ENCODE assay signal across 8 mouse cellular contexts in genomic region chr1:131096132-131096695, GRCm38 (mm10). TPM values are rescaled to one million over a fixed set of nuclear protein-coding genes. Genes with fewer than 3 reads are reported as not detected.
DNase-seq lines count a peak whose midpoint lies in the region; ATAC-seq and TF ChIP-seq lines count a peak whose summit lies in the region.

No protein-coding gene starts in this region.

- peak overlapping the region; percentile 63 for H3K4me2 ChIP-seq in heart, embryonic 15.5 days
- H3K4me2 ChIP-seq in hindbrain, embryonic 14.5 days (replicated peaks): peak overlapping the region; percentile 76

- in situ Hi-C loops in ES-E14 (cut with MboI; ENCODE audit: low sequenced_read_pairs in 2 of 2, unreplicated experiment in 2 of 2): no loop called here

- no peaks in the 10 kb centered on the region for H3K36me3 ChIP-seq in heart, embryonic 15.5 days
- no peaks in the 10 kb centered on the region for H3K36me3 ChIP-seq in ES-E14 (ENCODE audit: control insufficient read depth, insufficient read depth, low read length, poor library complexity, severe bottlenecking)
- no peaks in the 10 kb centered on the region for H3K36me3 ChIP-seq in hindbrain, embryonic 14.5 days (replicated peaks; ENCODE audit: control insufficient read depth, insufficient read depth)
- H3K36me3 ChIP-seq in midbrain, embryonic 10.5 days: peaks cover 8% of the 10 kb centered on the region

- peak overlapping the region; percentile 95 for H3K9ac ChIP-seq in heart, embryonic 15.5 days
- peak overlapping the region; percentile 70 for H3K9ac ChIP-seq in ES-E14 (ENCODE audit: insufficient read depth, low read depth, low read length, poor library complexity, severe bottlenecking)
- peak overlapping the region; percentile 86 for H3K9ac ChIP-seq in hindbrain, embryonic 14.5 days

- no peak for DNase-seq in heart, adult 8-10 months (ENCODE audit: low spot score)
- no peak for DNase-seq in ES-E14 (ENCODE audit: low read depth, low spot score)
- no peak for DNase-seq in hindbrain, embryonic 14.5 days (ENCODE audit: low spot score)
- DNase-seq in midbrain, embryonic 10.5 days (ENCODE audit: low spot score): no peak
- no peak for DNase-seq in layer of hippocampus, adult 9-10 months (ENCODE audit: low spot score)
- no peak for DNase-seq in cerebellum, adult 8-10 months

- H3K4me1 ChIP-seq in heart, embryonic 15.5 days (replicated peaks): peaks cover 51% of the 10 kb centered on the region
- peaks cover 0 to 2% of the 10 kb centered on the region in 2 experiments; a peak in 1 of 4 replicates for H3K4me1 ChIP-seq in ES-E14 (ENCODE audit: control insufficient read depth in 2 of 2, insufficient read depth in 2 of 2, low read length in 2 of 2, poor library complexity in 1 of 2)
- peaks cover 32% of the 10 kb centered on the region for H3K4me1 ChIP-seq in hindbrain, embryonic 14.5 days (replicated peaks; ENCODE audit: control insufficient read depth, insufficient read depth, low read length)
- H3K4me1 ChIP-seq in midbrain, embryonic 10.5 days: peaks cover 66% of the 10 kb centered on the region

- H3K27me3 ChIP-seq in heart, embryonic 15.5 days: no peaks in the 10 kb centered on the region
- no peaks in the 10 kb centered on the region for H3K27me3 ChIP-seq in hindbrain, embryonic 14.5 days (ENCODE audit: control insufficient read depth, insufficient read depth, low read length)
- peaks cover 24% of the 10 kb centered on the region for H3K27me3 ChIP-seq in midbrain, embryonic 10.5 days (ENCODE audit: low read depth, poor library complexity, severe bottlenecking)

- ATAC-seq in heart, embryonic 15.5 days (replicated peaks; ENCODE audit: insufficient number of reproducible peaks, insufficient read depth, low FRiP score, low read depth): no peak
- ATAC-seq in hindbrain, embryonic 14.5 days (ENCODE audit: low FRiP score): no peak
- no peak for ATAC-seq in frontal cortex, adult (ENCODE audit: low TSS enrichment)

- H3K9me3 ChIP-seq in heart, embryonic 15.5 days (replicated peaks): no peaks in the 10 kb centered on the region
- H3K9me3 ChIP-seq in ES-E14 (ENCODE audit: control insufficient read depth, insufficient read depth, low read depth, low read length): no peaks in the 10 kb centered on the region
- H3K9me3 ChIP-seq in hindbrain, embryonic 14.5 days (ENCODE audit: control insufficient read depth, low read length): no peaks in the 10 kb centered on the region
- H3K9me3 ChIP-seq in midbrain, embryonic 10.5 days (replicated peaks): no peaks in the 10 kb centered on the region

- peak overlapping the region; percentile 95 for H3K4me3 ChIP-seq in heart, embryonic 15.5 days
- peak overlapping the region; percentile 83 to 89 for H3K4me3 ChIP-seq in ES-E14 (ENCODE audit: insufficient read depth in 1 of 2, low read depth in 1 of 2, low read length in 2 of 2, poor library complexity in 1 of 2, severe bottlenecking in 1 of 2)
- peak overlapping the region; percentile 87 for H3K4me3 ChIP-seq in hindbrain, embryonic 14.5 days (replicated peaks; ENCODE audit: low read length)
- H3K4me3 ChIP-seq in midbrain, embryonic 10.5 days: peak overlapping the region; percentile 77

- peak overlapping the region; percentile 96 for H3K27ac ChIP-seq in heart, embryonic 15.5 days
- H3K27ac ChIP-seq in ES-E14 (ENCODE audit: insufficient read depth, low read depth, low read length, poor library complexity, severe bottlenecking): no peak overlapping the region
- H3K27ac ChIP-seq in hindbrain, embryonic 14.5 days: peak overlapping the region; percentile 81; the same call in 1 of the 2 replicates
- peak overlapping the region; percentile 96 for H3K27ac ChIP-seq in midbrain, embryonic 10.5 days (replicated peaks)

- whole genome bisulfite sequencing in heart, embryonic 15.5 days: 7% methylated on average over 9 of the region's 9 CpGs
- WGBS in hindbrain, embryonic 14.5 days: 15% methylated on average over 9 of the region's 9 CpGs
- 26% methylated on average over 9 of the region's 9 CpGs for WGBS in midbrain, embryonic 10.5 days

TF ChIP-seq in ES-E14, 5 proteins besides CTCF, POLR2A, EP300 and RAD21:
- TF ChIP-seq ZC3H11A (IDR thresholded peaks at IDR 0.05; ENCODE audit: borderline replicate concordance, low read depth, low read length) (no peak), CHD2 (IDR thresholded peaks at IDR 0.05; ENCODE audit: low read depth, low read length) (no peak)

RNA-seq across cellular contexts. Expression of gene Mapkapk2, which starts 1.4 kb away (rescaled TPM):
- polyA plus RNA-seq in heart, embryonic 15.5 days (2015; fragmentation: Nextera tagmentation; extraction: Ambion mirVana): 57.5 and 69.4 TPM in 2 replicates
- total RNA-seq in heart, adult 8-10 months (2022): 100 to 1,000 TPM; 303 to 326 (median 315) TPM
- 27.3 and 38.0 TPM in 2 replicates for total RNA-seq in ES-E14 (2012; rRNA removed)
- 22.5 and 23.7 TPM in 2 replicates for polyA plus RNA-seq in hindbrain, embryonic 14.5 days (2014; fragmentation: Nextera tagmentation; extraction: Ambion mirVana)
- 50.9 and 55.7 TPM in 2 replicates for polyA plus RNA-seq in midbrain, embryonic 10.5 days (2016; fragmentation: Nextera tagmentation; extraction: Ambion mirVana)

RNA-seq across cellular contexts. Expression of gene Dyrk3, which starts 41.9 kb away (rescaled TPM):
- polyA plus RNA-seq in heart, embryonic 15.5 days (2015; fragmentation: Nextera tagmentation; extraction: Ambion mirVana): 1.7 and 2.5 TPM in 2 replicates
- under 1 TPM; 0.25 to 0.71 (median 0.53) TPM for total RNA-seq in heart, adult 8-10 months (2022)
- 18.6 and 22.1 TPM in 2 replicates for total RNA-seq in ES-E14 (2012; rRNA removed)
- 14.8 and 18.2 TPM in 2 replicates for polyA plus RNA-seq in hindbrain, embryonic 14.5 days (2014; fragmentation: Nextera tagmentation; extraction: Ambion mirVana)
- 15.4 and 18.1 TPM in 2 replicates for polyA plus RNA-seq in midbrain, embryonic 10.5 days (2016; fragmentation: Nextera tagmentation; extraction: Ambion mirVana)

RNA-seq across cellular contexts. Expression of gene Eif2d, which starts 56.8 kb away (rescaled TPM):
- 41.2 and 47.9 TPM in 2 replicates for polyA plus RNA-seq in heart, embryonic 15.5 days (2015; fragmentation: Nextera tagmentation; extraction: Ambion mirVana)
- 10 to 100 TPM; 34.1 to 41.0 (median 37.0) TPM for total RNA-seq in heart, adult 8-10 months (2022)
- total RNA-seq in ES-E14 (2012; rRNA removed): 64.5 and 70.1 TPM in 2 replicates
- 50.3 TPM in 2 replicates for polyA plus RNA-seq in hindbrain, embryonic 14.5 days (2014; fragmentation: Nextera tagmentation; extraction: Ambion mirVana)
- 60.5 and 62.6 TPM in 2 replicates for polyA plus RNA-seq in midbrain, embryonic 10.5 days (2016; fragmentation: Nextera tagmentation; extraction: Ambion mirVana)
